Mouse (Mus musculus): ENCODE results near the gene Mthfd1l. TPM values are rescaled to one million over a fixed set of nuclear protein-coding genes. Genes with fewer than 3 reads are reported as not detected.

Gene Mthfd1l
- polyA plus RNA-seq, 1 experiment from 2014 or later, result 5.2 TPM

DNA sequence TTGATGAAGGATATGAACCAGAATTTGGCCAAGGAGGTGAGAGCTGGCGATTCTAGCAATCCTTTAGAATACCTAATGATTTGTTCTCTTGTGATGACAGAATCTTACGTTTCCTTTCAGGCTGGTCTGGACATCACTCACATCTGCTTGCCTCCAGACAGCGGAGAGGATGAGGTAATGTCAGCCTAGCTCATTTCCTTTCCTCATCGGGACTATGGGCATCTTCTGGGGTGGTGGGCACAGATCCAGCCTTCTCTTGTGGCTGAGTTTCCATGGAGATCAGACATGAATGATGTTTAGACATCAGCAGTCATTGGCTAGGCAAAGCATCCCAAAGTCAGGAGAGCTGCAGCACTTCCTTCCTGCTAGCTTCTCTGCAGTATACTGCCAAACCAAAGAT is 7.3 kb downstream of the Mthfd1l start:
- no peaks in the 10 kb centered on the region for H3K27me3 ChIP-seq
- ATAC-seq, result no peak

DNA sequence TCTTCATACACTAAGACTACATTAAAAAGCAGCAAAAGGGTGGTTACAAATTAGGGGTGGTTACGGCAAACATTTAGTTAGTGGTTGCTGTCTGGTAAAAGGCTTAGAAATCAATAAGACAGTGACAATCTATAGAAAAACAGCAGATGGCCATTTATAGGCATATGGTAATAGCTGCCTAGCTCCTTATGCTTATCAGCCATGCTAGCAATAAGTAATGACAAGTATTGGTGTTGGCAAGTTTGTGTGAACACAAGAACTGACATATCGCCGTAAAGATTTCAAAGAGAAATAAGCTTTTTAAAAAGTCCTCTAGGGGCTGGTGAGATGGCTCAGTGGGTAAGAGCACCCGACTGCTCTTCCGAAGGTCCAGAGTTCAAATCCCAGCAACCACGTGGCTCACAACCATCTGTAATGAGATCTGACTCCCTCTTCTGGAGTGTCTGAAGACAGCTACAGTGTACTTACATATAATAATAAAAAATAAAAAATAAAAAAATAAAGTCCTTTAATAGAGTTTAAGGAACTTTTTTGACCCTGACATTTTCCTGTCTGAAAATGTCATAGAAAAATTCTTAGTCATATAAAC is 17.5 kb downstream of the Mthfd1l start:
- ATAC-seq, result peak; percentile 65; the same call in 1 of the 2 replicates
- 91% methylated on average over 6 of the region's 6 CpGs for WGBS

More for the DNA sequence above, 7.3 kb downstream of the Mthfd1l start:
- Histone ChIP-seq H3K4me3 (no peak overlapping the region), H3K4me1 (no peaks in the 10 kb centered on the region), H3K4me2 (no peak overlapping the region), H3K27ac (no peak overlapping the region), H3K9me3 (replicated peaks) (no peaks in the 10 kb centered on the region), H3K36me3 (ENCODE audit: poor library complexity, severe bottlenecking) (peaks cover 27% of the 10 kb centered on the region), H3K9ac (no peak overlapping the region)
- 88% methylated on average over 4 of the region's 4 CpGs for WGBS

DNA sequence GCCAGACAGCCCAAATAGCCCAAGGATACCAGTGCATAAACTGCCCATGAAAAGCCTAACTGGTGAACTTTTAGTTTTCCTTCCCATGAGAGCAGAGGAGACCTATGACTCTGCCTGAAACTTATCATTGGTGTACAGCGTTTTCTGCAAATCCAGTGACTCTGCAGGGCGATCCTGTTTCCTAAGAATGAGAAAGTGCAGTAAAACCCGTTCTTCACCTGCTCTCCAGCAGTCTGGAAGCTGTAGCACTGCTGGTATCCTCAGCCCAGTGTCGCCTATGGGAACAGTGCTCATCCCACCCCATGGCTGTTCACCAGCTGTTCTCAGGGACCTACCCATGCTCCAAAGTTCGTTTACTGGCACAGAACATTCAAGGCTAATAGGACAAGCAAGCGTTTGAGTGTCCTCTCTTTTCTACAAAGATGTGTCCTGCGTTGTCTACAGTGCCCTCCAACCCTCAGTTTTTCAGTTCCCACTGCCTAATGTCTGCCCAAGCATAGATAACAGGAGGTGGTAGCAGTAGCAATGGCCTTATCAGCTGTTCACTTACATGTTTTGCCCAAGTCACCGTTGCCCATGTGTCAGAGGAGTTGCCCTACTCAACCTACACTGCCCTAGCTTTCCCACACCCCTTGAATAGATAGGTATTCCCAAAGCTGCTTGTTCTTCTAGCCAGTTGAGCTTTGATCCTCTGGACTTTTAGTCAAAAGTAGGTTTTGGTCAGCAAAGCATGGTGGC is 20.6 kb downstream of the Mthfd1l start:
- no peak overlapping the region for H3K4me2 ChIP-seq
- no peaks in the 10 kb centered on the region for H3K4me1 ChIP-seq
- no peak for ATAC-seq
- peaks cover 24% of the 10 kb centered on the region for H3K36me3 ChIP-seq (ENCODE audit: poor library complexity, severe bottlenecking)
- no peak overlapping the region for H3K27ac ChIP-seq
- no peaks in the 10 kb centered on the region for H3K9me3 ChIP-seq (replicated peaks)
- H3K9ac ChIP-seq, result no peak overlapping the region
- no peak overlapping the region for H3K4me3 ChIP-seq
- 91% methylated on average over 8 of the region's 8 CpGs for WGBS
- H3K27me3 ChIP-seq, result no peaks in the 10 kb centered on the region

More for the DNA sequence above, 17.5 kb downstream of the Mthfd1l start:
- Histone ChIP-seq H3K9ac (no peak overlapping the region), H3K36me3 (ENCODE audit: poor library complexity, severe bottlenecking) (peaks cover 27% of the 10 kb centered on the region), H3K4me1 (no peaks in the 10 kb centered on the region), H3K4me3 (no peak overlapping the region), H3K4me2 (no peak overlapping the region), H3K27ac (no peak overlapping the region), H3K27me3 (no peaks in the 10 kb centered on the region), H3K9me3 (replicated peaks) (no peaks in the 10 kb centered on the region)

DNA sequence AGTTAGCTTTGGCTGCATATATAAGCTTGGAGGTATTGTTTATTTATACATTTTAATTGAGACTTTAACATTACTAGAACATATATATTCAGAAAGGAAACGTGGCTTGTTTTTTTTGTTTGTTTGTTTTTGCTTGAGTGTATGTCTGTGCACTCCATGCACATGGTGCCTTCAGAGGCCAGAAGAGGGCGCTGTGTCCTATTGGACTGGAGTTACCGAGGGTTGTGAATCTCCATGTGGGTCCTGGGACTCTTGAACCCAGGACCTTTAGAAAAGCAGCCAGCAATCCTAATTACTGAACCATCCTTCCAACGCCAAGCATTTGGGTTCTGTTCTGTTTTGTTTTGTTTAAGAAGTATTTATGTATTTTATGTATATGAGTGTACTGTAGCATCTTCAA is 22.4 kb downstream of the Mthfd1l start:
- Histone ChIP-seq H3K4me3 (no peak overlapping the region), H3K9me3 (replicated peaks) (no peaks in the 10 kb centered on the region), H3K9ac (no peak overlapping the region), H3K4me2 (no peak overlapping the region), H3K27ac (no peak overlapping the region), H3K27me3 (no peaks in the 10 kb centered on the region), H3K4me1 (no peaks in the 10 kb centered on the region), H3K36me3 (ENCODE audit: poor library complexity, severe bottlenecking) (peaks cover 14% of the 10 kb centered on the region; the same call in 1 of the 2 replicates)
- 90% methylated on average over 4 of the region's 4 CpGs for WGBS
- ATAC-seq, result no peak

DNA sequence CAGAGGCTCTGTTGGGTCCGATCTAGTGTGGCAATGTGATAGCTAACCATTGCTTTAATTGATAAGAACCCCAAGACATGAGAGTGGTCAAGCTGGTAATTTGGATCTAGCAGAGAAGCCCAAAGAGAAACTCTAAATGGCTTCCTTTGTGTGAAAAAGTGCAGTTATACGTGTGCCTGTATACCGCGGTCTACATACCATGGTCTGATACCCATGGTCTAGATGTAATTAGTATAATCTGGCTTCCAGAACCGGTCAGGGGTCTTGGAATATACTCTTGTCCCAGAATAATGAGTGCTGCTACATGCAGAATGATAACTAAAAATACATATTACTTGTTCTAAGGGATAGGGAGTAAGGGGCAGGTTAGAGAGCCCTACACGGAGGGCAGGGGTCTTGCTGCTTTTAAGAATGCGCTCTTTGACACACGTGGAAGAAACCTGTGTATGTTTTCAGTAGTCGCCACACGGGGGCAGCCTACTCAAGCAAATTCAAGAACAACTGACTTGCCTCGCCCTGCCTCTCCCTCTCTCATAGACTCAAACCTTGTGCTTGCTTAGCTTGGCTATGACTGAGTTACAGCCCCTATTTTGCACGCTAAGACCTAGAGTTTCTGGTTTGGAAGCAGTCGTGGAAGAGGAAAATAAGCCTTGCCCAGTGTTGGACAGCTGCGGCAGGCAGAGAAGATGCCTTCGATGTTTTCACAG is 23.4 kb downstream of the Mthfd1l start:
- Histone ChIP-seq H3K9ac (no peak overlapping the region), H3K4me2 (no peak overlapping the region), H3K4me3 (no peak overlapping the region), H3K9me3 (replicated peaks) (no peaks in the 10 kb centered on the region), H3K36me3 (ENCODE audit: poor library complexity, severe bottlenecking) (peaks cover 9% of the 10 kb centered on the region; the same call in 1 of the 2 replicates), H3K27ac (no peak overlapping the region), H3K4me1 (no peaks in the 10 kb centered on the region), H3K27me3 (no peaks in the 10 kb centered on the region)
- peak; percentile 84 for ATAC-seq
- 55% methylated on average over 15 of the region's 15 CpGs for WGBS

DNA sequence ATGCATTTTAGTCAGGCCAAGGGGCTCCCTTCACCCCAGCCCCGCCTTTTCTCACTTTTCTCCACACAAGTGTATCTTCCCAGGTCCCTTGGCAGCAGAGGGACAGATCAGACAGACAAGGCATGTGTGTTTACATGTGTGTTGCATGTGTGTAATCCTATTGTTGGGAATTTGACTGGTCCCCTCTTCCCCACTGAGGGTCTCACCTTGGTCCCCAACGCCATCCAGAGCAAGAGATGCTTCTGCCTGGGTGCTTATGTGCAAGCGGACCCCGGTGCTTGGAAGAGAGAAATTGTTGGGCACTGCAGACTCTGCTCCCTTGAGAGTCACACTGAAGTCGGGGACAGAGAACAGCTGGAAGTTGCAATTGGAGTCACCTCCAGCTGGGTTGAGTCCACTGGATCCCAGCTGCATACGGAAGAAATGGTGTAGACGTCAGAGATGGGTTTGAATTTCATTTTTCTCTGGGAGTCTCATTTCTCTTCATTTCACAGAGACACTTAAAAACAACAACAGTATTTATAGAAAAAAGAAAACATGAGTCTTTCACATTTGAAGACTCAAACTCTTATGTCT is 25.0 kb downstream of the Mthfd1l start:
- no peaks in the 10 kb centered on the region for H3K27me3 ChIP-seq
- H3K9me3 ChIP-seq (replicated peaks), result no peaks in the 10 kb centered on the region
- no peak overlapping the region for H3K27ac ChIP-seq
- H3K36me3 ChIP-seq (ENCODE audit: poor library complexity, severe bottlenecking), result 0 out of 2 replicates have a peak, but pooled peaks cover 5% of the 10 kb centered on the region
- no peaks in the 10 kb centered on the region for H3K4me1 ChIP-seq
- ATAC-seq, result no peak
- 93% methylated on average over 7 of the region's 7 CpGs for WGBS
- no peak overlapping the region for H3K9ac ChIP-seq
- H3K4me3 ChIP-seq, result no peak overlapping the region
- no peak overlapping the region for H3K4me2 ChIP-seq

DNA sequence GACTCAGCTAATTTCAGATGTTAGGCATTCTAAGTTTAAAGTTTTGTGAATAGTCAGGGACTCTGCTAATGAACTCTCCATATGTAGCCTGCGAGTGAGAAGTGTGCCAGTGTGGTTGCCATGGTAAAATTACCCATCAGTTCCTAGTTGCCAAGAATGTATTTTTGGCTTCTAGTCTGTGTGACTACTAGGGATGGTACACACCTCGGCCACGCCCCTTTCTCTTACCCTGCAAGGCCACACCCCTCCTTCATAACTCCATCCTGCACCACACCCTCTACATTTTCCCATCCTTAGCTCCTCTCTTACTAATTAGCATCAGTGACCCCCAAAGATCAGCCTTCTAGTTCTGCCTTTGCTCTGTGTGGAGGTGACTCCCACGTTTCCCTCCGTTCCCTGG is 29.8 kb downstream of the Mthfd1l start:
- H3K9ac ChIP-seq, result no peak overlapping the region
- H3K9me3 ChIP-seq (replicated peaks), result no peaks in the 10 kb centered on the region
- no peak overlapping the region for H3K27ac ChIP-seq
- ATAC-seq, result peak; percentile 31; the same call in 1 of the 2 replicates
- H3K36me3 ChIP-seq (ENCODE audit: poor library complexity, severe bottlenecking), result no peaks in the 10 kb centered on the region
- H3K4me1 ChIP-seq, result no peaks in the 10 kb centered on the region
- H3K4me3 ChIP-seq, result no peak overlapping the region
- WGBS, result 79% methylated on average over 5 of the region's 5 CpGs
- no peaks in the 10 kb centered on the region for H3K27me3 ChIP-seq
- H3K4me2 ChIP-seq, result no peak overlapping the region

DNA sequence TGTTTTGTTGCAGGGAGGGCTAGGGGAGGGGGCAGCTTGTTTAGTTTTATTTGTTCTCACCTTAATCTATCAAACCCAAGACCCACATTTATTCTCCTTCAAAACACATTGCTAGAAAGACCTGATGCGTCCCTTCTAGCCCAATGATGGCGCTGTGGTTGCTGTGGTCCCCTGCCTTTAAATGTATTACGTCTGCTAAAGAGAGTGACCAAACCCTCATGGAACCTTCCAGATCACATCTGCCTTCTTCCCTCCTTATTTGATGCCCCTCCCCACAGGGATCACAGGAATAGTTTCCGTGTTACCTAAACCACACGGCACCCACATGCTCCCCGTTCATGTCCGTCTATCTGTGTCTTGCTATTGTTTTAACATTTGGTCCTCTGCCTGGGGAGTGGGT is 32.3 kb downstream of the Mthfd1l start:
- no peaks in the 10 kb centered on the region for H3K27me3 ChIP-seq
- H3K36me3 ChIP-seq (ENCODE audit: poor library complexity, severe bottlenecking), result no peaks in the 10 kb centered on the region
- ATAC-seq, result no peak
- no peak overlapping the region for H3K9ac ChIP-seq
- no peaks in the 10 kb centered on the region for H3K4me1 ChIP-seq
- H3K4me2 ChIP-seq, result no peak overlapping the region
- no peak overlapping the region for H3K27ac ChIP-seq
- WGBS, result 88% methylated on average over 7 of the region's 7 CpGs
- H3K9me3 ChIP-seq (replicated peaks), result no peaks in the 10 kb centered on the region
- H3K4me3 ChIP-seq, result no peak overlapping the region

DNA sequence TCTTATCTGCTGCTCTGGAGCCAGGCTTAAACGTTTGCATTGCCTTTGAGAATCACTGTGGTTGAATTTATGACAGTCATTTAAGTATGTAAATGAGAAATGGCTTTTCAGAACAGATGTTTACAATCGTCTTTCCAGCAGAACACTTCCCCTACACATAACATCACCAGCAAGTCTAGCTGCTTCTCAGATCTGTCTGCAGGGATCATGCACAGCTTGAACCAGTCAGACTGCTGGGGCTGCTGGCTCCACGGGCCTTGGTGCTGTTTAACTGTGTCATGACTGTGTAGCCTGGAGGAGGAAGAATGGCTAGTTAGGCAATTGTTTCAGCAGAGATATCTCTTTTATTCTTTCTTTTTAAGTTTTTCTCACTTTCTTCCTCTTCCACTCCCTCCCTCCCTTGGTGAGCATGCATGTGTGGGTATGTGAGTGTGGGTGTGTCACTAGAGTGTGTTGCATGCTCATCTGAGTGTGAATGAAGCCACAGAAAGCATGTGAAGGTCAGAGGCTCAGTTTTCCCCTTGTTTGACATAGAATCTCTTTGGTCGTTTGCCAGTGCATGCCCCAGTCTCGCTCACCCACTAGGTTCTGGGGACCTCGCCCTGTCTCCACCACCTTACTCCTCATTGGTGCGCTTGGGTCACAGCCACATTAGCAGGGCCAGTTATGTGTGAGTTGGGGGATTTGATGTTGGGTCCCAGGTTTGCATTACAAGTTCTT is 33.5 kb downstream of the Mthfd1l start:
- 0 out of 2 replicates have a peak, but pooled peaks have one; percentile 33 for ATAC-seq
- Histone ChIP-seq H3K9ac (no peak overlapping the region), H3K27ac (peak overlapping the region; percentile 40; the same call in 1 of the 2 replicates), H3K4me1 (no peaks in the 10 kb centered on the region), H3K4me2 (no peak overlapping the region), H3K4me3 (no peak overlapping the region), H3K9me3 (replicated peaks) (no peaks in the 10 kb centered on the region), H3K27me3 (no peaks in the 10 kb centered on the region), H3K36me3 (ENCODE audit: poor library complexity, severe bottlenecking) (no peaks in the 10 kb centered on the region)
- WGBS, result 73% methylated on average over 7 of the region's 7 CpGs

DNA sequence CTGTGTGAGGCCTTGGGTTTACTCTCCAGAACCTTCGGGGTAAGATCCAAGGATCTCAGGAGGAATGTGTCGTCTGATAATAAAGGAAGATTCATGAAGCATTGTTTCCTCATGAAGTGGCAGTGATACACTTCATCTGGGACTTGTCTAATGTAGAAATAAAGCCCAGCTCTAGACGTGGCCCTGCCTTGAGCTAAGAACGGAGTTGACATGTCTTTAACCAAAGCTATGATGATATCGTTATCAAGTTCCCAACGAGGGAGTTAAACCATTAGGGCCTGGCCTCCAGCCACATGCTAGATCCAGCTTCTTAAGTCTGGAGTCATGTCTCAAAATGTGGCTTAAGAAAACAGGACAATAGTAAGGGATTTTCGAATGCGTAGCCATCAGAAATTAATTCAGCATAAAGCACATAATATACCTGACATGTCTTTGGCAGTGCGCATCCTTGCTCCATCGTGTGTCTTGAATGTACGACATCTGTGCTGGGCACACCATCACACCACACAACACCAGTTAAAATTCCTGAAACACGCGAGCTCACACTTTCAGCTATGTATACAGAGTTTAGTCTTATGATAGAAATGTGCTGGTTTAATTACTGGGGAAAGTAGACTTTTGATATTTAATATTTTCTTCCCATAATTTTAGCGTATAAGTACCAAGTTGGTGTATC is 49.8 kb downstream of the Mthfd1l start:
- no peak overlapping the region for H3K4me2 ChIP-seq
- 85% methylated on average over 14 of the region's 14 CpGs for WGBS
- H3K9me3 ChIP-seq (replicated peaks), result no peaks in the 10 kb centered on the region
- no peak for ATAC-seq
- no peak overlapping the region for H3K9ac ChIP-seq
- no peaks in the 10 kb centered on the region for H3K4me1 ChIP-seq
- H3K27ac ChIP-seq, result no peak overlapping the region
- no peak overlapping the region for H3K4me3 ChIP-seq
- peaks cover 10% of the 10 kb centered on the region; the same call in 1 of the 2 replicates for H3K36me3 ChIP-seq (ENCODE audit: poor library complexity, severe bottlenecking)
- no peaks in the 10 kb centered on the region for H3K27me3 ChIP-seq

DNA sequence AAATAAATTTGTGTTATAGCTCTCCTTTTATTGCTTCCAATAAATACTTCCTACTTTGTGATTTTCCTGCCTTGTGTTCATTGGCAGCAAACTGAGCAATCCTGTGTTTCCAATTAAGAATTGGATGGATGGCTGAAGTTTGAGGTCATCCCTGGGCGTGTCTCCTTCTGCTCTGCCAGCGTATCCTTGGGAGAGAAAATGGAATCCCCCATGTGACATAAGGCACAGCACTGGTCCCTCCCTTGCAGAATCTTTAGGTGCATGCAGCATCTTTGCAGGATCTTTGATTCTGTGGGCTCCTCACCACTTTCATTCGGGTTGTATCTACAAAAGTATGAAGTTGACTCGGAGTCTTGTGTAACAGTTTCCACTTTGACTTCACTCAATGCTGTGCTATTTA is 53.7 kb downstream of the Mthfd1l start:
- no peaks in the 10 kb centered on the region for H3K4me1 ChIP-seq
- H3K27me3 ChIP-seq, result no peaks in the 10 kb centered on the region
- H3K27ac ChIP-seq, result no peak overlapping the region
- 89% methylated on average over 4 of the region's 4 CpGs for WGBS
- no peak overlapping the region for H3K4me2 ChIP-seq
- 0 out of 2 replicates have a peak, but pooled peaks cover 6% of the 10 kb centered on the region for H3K36me3 ChIP-seq (ENCODE audit: poor library complexity, severe bottlenecking)
- H3K4me3 ChIP-seq, result no peak overlapping the region
- no peak overlapping the region for H3K9ac ChIP-seq
- H3K9me3 ChIP-seq (replicated peaks), result no peaks in the 10 kb centered on the region
- ATAC-seq, result no peak

All from forebrain, embryonic 13.5 days (tissue).